Mouse (Mus musculus) lung, postnatal 25 days (tissue): ENCODE data around the gene Trabd2b.

Source experiments
- DNase-seq: peaks from one replicate; pipeline ENCODE4 v3.0.0; 2022; ENCODE audit warnings: low spot score

Trabd2b gene

DNA sequence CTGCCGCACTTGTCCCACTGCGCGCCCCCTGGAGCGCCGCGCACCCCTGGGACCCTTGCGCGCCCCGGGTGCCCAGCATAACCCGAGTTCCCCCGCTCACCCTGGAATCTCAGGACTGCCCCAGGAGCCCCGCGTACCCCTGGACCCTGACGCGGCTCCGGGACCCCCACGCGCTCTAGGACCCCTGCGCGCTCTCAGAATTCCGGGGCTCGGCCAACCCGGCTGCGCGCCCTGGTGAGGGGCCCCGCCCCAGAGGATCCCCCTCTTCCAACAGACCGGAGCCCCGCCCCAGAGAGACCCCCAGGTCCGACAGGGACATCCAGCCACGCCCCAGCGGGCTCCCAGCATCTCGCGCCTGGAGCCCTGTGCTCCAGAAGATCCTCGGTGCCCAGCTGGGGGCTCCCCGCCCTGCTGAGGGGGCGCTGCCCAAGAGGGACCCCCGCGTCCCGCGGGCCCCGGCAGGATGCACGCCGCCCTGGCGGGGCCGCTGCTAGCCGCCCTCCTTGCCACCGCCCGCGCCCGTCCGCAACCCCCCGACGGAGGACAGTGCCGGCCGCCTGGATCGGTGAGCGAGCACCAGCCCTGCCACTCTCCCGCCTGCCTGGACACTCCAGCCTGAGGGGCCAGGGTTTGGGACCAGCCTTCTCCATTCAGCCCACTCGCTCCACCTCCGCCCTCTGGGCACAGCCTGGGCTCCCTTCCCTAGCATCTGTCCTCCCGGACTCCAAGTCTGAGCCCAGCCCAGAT, at the start of gene Trabd2b:
TSS of gene Trabd2b (plus strand) at position 370 of the 747 bp plus-strand sequence.
- no peak for DNase-seq

DNA sequence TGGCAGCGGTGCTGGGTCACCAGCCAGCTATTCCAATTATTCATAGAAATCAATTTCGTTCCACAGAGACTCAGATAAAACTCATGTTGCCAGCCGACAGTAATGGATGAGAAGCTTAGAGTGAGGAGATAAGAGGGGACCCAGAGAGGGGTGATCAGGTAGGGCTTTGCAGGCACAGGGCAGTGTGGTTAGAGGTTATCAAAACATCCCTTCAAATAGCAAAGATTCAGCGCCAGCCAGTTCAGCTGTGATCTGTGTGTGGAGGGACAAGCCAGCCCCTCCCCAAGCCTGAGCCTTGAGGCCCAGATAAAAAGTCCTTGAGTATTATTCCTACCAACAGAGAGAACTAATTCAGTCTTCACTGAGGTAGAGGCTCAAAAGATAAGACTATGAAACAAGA, 49.1 kb upstream of the Trabd2b start:
- no peak for DNase-seq

DNA sequence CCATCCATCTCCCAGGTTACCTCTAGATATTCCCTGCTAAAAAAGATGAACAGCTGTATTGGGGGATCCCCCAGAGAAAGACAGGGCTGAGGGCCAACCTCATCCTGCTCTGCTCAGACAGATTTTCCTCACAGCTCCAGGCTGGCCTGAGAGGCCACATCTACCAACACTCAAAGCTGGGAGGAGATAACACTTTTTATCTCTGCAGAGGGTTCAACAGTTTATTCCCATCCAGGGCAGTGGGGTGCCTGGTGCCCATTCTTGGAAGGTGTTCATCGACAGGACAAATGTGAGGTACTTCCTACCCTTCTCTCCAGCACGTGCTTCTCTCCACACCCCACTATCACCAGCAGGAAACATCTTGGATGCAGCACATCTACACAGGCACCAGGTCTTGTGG, 47.6 kb upstream of the Trabd2b start:
- DNase-seq, result no peak

DNA sequence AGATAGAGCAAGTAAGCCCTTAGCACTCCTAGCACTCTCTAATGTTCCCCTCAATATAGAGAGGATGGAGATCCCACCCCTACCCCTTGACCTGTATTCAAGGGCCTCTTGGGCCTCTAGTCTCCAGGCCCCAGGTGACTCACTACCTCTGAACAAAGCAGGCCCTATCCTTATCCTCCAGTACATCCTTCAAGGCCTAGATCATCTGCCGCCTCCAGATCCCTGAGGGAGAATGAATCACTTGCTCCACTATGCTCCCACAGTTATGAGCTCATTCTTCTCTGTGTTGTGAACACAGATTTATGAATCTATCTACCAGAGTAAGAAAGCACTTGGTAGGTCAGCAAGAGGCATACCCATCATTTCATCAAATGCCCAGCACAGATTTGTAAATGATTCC, 46.7 kb upstream of the Trabd2b start:
- DNase-seq, result no peak

DNA sequence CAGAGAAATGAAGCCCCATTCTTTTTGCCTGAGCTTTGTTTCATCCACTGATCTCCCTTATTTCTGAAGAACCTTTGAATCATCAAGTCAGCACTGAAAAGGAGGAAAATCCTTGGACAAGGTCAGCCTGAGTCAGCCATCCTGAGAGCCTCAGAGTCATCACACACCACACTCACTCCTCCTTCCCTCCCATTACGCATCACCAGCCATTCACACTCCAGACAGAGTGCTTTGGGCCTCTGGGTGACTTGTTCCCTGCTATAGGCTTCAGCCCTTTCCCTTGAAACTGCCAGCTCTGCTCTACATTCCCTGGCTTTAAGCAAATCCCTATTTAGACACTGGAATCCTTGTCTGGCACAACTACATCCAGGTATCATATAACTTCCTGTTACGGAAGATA, 45.2 kb upstream of the Trabd2b start:
- DNase-seq, result no peak

DNA sequence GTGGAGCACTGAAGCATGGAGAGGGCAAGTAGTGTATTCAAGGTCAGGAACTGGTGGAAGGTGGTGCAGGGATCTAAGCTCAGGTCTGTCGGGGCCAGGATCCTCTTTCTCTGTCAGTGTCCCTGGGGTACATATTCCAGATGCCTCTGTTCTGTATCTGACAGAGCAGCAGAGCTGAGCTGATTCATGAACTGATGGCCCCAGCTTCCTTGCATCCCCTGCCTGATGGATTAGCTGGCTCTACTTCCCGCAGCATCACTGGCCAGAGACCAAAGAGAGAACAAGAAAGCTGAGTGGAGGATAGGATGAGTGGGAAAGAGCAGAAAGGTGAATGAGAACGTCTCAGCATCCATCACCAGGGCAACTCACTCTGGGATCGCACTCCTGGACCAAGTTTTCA, 41.5 kb upstream of the Trabd2b start:
- DNase-seq, result no peak

DNA sequence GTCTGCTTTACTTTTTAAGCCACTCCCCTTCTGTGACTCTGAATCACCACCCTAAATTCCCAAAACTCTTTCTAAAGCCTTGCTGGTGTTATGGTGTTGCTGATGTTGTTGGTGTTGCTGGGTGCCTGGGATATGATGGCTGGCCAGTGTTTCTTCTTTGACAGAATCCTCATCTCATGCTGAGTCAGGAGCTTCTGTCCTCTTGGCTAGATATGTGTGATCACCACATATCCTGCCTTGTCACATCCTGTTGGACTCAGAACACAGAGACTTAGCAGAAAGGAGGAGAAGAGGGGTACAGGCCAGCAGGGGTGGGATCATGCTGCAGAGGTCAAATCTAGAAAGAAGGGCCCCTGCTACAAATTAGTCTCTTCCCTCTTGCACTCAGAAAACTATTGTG, 40.9 kb upstream of the Trabd2b start:
- DNase-seq, result no peak

DNA sequence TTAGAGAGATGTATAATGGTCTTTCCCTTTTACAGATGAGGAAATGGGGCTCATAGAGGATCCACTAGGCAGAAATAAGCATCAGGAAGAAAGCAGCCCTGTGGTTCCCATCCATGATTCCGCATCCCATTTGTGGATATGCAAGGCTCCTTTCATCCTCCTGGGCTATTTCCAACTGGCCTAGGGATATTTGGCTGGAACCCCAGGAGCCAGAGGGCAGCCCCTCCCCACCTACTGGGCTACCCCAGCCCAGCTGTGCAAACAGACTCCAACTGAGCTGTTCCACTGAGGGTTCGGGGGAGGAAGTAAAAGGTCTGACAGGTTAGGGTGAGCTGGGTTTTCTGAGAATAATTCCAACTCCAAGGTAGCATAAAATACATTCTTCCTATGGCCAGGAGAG, 39.5 kb upstream of the Trabd2b start:
- DNase-seq, result no peak

DNA sequence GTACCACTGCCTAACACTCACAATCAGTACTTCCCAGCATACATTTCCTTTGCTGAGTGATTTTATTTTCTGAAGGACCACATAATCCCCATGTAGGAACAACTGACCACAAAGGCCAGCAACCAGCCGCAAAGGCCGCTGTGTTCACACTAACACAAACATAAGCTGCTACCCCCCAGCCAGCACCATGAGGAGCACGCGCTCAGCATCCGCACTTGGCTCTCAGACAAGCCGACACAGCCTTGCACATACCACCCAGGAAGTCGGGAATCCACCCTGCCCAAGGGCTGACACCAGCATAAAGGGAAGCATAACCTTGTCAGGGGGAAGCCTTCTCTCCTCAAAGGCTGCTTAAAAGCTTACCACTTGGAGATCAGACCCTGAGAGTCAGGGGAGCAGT, 38.7 kb upstream of the Trabd2b start:
- DNase-seq, result no peak

DNA sequence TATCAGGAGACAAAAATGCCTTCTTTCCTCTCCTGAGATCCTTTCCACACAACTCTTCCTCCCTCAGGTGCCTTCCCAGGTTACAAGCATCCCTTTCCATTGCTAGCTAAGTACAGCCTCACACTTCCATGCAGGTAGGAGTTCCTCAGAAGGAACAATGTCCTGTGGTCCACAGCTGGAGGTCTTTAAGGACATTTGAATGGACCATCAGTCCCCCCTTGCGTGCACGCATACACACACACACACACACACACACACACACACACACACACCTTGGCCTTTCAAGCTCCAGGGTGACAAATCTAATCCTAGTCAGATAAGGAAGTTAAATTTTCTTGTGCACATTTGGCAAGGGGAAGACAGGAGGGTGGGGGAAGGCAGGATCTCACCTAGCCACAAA, 36.9 kb upstream of the Trabd2b start:
- no peak for DNase-seq

DNA sequence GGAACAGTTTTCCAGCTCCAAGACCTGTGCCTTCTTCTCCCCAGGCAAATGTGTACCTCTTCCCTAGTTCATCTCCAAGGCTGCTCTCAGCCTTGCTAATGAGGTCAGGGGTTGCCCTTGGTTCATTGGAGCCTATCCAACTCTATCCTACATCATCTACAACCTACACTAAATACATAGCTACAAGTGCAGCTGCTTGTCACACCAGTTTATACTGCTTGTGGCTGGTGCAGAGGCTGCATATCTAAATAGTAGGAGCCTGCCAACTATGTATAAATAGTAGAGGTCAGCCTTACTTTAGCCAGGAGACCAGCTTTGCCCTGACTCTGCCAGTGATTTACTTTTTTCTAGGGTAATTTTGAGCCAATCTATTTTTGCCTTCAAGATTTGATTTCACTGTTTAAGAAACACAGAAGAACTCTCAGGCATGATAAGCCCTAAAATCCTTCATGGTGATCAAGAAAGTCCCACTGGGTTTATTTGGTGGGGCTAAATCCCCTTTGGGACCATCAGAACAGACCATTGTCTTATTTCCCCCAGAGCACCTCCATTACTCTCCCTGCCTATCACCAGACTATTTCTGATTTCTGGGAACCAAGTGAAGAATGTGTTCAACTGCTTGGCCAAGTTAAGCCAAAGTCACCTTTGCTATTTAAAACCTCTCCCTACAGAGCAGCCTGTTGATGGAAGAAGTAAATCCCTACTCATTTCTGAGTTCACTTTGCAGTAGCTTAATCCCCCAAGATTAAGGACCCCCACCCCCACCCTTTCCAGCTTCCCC, 35.4 kb upstream of the Trabd2b start:
- DNase-seq, result no peak

DNA sequence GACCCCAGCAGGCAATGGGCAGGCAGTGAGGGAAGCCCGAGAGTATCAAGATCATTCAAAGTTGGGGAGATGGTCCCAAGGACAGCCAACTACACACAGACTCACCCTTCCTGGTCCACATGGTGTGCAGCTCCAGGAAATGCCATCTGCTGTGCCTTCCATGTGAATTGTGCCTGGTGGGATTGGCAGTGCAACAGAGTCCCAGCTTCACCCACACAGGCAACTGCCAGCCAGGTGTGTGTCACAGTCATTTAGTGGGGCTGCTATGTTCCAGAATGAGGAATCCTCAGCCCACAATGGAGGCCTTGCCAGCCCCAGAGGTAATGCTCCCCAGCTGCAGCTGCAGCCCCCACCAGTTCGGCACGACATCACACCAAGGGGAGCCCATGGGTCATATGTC, 33.8 kb upstream of the Trabd2b start:
- DNase-seq, result no peak

DNA sequence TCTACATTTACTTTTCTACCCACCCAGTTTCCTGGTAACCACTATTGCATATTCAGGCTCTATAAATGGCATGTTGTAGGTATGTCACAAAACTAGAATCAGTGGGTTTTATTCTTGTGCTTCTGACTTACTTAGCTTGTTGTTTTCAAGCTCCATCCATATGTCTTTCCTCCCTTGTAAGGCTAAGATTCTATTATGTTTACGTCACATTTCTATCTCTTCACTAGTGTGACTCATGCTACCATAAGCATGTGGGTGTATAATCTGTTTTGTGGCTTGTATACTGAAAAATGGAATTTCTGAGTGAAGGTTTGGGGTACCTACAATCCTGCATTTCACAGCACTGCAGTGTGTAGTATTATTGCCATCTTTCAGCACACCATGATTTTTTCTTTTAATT, 32.2 kb upstream of the Trabd2b start:
- DNase-seq, result no peak

DNA sequence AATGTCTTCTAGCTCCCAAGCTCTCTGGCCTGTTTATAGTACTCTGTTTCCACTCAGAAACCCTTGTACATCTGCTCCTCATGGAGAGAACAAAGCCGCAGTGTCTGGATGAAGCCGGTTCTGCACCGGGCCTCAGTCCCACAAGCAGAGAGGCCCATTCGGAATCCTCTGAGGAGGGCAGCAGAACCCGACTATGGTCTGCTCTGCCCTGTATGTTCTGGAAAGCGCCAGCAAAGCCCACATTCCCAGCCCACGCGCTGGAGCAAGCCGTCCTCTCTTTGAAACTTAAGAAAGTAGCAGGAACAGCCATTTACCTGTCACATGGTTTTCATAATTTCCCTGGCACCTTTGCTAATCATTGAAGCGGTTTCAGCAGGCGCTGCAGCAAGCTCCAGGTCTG, 29.0 kb upstream of the Trabd2b start:
- no peak for DNase-seq

DNA sequence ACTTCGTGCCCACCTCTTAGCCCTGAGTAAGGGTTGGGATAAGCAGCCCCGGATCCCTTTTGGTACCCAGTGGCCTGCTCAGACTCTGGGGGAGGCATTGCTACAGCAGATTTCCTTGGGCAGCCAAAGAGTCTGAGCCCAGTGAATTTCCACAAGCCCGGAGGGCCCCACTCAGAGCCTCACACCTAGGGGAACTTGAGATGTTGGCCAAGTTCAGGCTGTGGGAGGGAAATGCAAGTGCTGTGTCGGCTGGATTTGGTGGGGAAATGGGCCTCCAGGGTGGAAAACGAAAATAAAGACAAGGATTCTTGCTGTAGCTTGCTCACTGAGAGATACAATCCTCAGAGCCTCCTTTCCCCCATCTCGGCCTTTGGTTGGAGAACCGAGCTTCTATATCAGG, 28.0 kb upstream of the Trabd2b start:
- no peak for DNase-seq

DNA sequence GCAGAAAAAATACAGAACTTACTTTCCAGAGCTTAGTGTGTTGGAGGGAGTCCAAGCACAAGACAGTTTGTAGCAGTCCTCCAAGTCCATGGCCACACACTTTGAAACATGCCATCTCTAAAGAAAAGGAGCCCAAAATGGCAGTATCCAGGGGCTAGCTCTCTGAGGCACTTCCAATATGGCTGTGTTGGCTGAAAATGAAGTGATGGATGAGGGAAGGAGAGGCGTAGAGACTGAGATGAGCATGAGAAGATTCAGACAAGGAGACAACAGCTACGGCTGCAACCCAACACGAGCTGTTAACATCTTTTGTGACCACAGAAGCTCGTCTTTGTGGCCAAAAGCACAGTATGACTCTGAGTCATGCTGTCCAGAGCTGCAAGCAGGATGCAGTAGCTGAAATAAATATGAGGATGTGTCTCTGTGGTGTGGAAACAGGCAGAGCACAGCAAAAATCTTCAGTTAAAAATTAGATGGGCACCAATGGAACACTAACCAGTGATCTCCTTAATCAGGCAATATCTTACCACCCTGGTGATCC, 27.0 kb upstream of the Trabd2b start:
- DNase-seq, result no peak

DNA sequence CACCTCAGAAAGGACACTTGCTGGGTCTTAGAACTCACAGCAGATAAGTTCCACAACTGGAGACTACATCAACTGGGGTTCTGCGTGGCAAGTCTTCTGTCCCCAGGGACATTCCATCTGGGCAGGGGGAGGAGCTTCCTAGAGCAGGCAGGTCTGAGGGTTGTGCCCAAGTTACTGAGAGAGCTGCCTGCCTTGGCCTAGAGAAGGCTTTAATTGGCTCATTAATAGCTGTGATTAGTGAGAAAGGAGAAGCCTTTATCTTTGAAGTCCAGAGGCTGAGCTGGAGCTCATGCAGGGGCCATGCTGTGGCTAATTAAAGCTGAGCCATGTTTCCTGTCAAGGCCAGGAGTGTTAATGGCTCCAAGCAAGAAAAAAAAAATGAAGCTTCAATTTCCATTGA, 23.9 kb upstream of the Trabd2b start:
- DNase-seq, result no peak

DNA sequence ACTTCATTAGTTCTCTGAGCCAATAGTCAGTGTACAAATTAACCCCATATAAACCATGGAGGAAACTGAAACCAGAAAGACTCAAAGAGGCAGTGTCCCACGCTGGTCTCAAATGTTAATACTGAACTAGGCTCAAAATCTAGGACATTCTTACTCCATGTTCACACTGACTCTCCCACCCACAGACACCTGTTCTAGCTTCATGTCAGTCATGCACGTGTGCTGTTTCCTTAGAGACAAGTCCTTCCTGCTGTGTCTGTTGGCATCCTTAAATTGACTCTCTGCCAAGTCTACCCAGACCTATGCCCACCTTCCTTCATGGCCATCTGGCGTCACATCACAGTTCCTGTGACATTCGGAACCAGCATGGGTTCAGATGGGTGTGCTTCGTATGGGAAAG, 21.3 kb upstream of the Trabd2b start:
- DNase-seq, result no peak

DNA sequence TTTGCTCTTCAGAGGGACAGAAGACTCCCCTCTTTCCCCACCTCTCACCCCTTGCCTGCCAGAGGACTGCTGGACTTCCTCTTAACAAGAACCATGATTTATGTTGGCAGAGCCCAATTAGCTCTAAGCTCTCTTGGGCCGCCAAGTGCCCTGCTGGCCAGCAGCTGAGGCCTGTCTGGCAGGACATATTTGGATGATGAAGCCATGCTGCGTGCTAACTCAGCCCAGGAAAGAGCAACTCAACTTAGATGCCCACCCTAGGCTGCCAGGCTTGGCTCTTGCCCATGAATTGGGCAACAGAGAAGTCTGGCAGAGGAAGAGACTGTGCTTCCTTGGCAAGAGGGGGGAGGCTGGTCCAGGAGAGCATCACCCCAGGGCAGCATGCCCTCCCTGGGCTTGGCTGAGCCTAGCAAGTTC, 20.1 kb upstream of the Trabd2b start:
- peak; percentile 33 for DNase-seq

DNA sequence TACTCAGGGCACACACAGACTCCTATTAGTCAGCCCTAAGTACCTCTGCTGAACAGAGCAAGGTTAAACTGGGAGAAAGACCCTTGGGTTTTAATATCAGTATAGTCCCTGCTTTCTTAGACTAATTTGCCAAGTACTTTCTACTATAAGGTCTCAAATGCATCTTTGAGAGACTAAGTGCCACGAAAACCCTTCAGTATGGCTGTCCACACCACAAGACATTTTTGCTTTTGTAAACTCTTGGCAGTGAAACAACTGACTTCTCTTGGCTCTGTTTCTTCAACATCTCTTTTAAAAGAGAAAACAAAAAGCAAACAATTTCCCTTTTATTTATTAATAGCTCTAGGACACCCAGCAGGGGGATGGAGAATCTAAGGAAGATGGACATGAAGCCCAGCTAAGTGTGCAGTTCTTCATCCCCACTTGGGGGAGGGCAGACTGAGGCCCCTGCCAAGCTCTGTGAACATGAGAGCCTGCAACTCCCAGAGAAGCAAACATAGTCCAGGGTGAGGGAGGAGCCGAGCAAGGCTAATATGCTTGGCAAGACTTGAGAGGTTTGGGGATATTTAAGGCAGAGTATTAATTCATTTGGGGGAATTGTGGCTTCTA, 18.9 kb upstream of the Trabd2b start:
- peak; percentile 17 for DNase-seq

DNA sequence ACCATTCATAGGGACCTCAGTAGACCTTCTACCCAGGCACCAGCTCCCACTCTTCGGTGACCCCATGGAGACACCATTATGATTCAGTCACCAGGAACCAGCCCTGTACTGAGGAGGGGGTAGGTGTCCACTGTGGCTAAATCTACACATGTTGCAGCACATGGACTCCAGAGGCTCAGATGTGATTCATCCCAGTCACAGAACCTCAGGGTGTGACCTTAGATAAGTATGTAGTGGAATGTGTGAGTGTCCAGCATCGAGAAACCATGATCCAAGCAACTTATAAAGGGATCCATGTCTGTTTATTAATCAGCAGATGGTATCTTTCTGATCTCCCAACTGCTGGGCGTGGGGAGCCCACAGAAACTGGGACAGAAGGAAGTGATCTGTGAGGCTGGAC, 18.2 kb upstream of the Trabd2b start:
- DNase-seq, result peak; percentile 24

DNA sequence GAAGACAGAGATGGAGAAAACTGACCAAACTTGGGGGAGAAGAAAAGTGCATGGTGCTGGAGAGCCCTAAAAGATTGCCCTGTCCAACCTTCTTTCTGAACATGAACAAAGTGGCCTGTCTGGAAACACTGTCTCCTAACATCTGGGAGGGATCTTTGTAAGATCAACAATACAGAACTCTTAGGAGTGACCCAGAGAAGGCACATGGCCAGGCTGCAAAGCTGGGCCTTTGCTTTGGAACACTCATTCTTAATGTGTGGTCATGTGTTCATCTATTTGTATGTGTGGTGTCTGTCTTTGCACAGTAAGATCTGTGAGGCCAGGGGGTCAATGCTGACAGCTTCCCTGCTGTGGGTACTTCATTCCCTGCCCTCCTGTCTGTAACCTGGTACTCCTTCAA, 16.9 kb upstream of the Trabd2b start:
- no peak for DNase-seq

DNA sequence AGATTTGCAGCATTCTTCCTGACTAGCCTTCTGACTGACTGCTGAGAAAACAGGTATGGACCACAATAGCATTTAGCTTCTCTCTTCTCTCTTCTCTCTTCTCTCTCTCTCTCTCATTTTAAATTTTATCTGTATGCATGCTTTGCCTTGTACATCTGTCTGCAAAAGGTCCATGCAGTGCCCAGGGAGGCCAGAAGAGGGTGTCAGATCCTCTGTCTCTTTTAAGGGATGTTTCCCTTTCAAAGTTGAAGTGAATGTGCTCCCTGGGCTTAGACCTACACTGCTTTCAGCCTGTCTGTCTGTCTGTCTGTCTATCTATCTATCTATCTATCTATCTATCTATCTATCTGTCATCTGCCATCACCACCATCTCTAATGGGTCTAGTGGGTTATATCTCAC, 8.9 kb upstream of the Trabd2b start:
- DNase-seq, result no peak
